11 mouse cellular contexts compared by ENCODE assay signal in the genomic region with DNA sequence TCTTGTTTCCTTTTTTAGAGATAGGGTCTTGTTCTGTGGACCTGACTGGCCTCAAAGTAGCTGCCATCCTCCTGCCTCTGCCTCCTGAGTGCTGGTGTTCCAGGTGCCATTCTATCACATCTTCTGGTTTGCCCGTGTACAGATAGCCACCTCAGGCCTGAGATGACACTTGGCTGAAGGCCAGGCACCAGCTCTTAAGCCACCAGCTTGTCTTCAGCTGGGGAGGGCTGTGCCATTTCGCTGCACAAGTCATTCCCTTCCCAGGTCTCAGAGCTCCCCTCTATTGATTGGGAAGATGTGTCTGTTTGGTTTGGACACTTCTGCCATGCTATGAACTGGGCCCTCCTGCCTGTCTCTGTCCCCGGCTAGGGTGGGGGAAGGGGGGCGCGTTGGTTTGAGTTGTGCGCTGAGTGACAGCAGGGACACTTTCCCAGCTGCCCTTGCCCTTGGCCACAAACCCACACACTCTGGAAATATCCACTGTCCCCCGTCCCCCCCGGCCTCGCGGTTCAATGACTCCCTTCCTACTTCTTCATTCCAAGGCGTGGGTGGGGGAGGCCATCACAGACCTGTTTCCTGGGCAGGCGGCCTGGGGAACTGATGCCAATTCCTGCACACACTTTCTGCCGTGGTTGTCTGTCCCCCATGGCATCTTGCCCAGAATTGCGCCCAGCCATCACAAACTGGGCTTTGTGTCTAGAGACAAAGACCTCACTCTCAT. TPM values are rescaled to one million over a fixed set of nuclear protein-coding genes. Genes with fewer than 3 reads are reported as not detected.
DNase-seq lines count a peak whose midpoint lies in the region; ATAC-seq lines count a peak whose summit lies in the region.
"Had no signal": no experiment of that assay in that cellular context is flagged by ENCODE, and none has a peak within 500 bp of the region (broad histone marks: within the 10 kb centered on the region; RNA-seq: fewer than 3 reads in every experiment).

No protein-coding gene starts in this region.

- 0 out of 2 replicates have a peak, but pooled peaks have one; percentile 11 for ATAC-seq in heart, embryonic 16.5 days (replicated peaks; ENCODE audit: extremely low read depth, insufficient read depth, low FRiP score)
- no peak for ATAC-seq in neural tube, embryonic 15.5 days (ENCODE audit: low FRiP score)
- no peak for ATAC-seq in monocyte, adult 5-6 weeks (replicated peaks; ENCODE audit: insufficient number of reproducible peaks, low FRiP score, low TSS enrichment, poor library complexity, severe bottlenecking)
- no peak for ATAC-seq in megakaryocyte-erythroid progenitor cell, adult 5-6 weeks (replicated peaks; ENCODE audit: low FRiP score, low TSS enrichment, poor library complexity, severe bottlenecking)

- H3K4me3 ChIP-seq in heart, embryonic 16.5 days (ENCODE audit: low read length), result no peak overlapping the region
- no peak overlapping the region for H3K4me3 ChIP-seq in neural tube, embryonic 15.5 days (replicated peaks)
- H3K4me3 ChIP-seq: erythroblast, embryonic 14.5 days; neural tube, embryonic 12.5 days had no signal

- 41% methylated on average over 14 of the region's 14 CpGs for WGBS in heart, embryonic 16.5 days
- 67% methylated on average over 14 of the region's 14 CpGs for WGBS in neural tube, embryonic 15.5 days

- no peak overlapping the region for H3K9ac ChIP-seq in heart, embryonic 16.5 days (ENCODE audit: low read length)
- H3K9ac ChIP-seq in neural tube, embryonic 15.5 days (replicated peaks), result no peak overlapping the region
- H3K9ac ChIP-seq: neural tube, embryonic 12.5 days had no signal

- DNase-seq in heart, adult 18-20 months, result no peak
- DNase-seq in urinary bladder, postnatal 14 days (ENCODE audit: low spot score), result peak; percentile 47
- no peak for DNase-seq in urinary bladder, postnatal 4 days (ENCODE audit: low spot score in 2 of 2)
- peak; percentile 57 for DNase-seq in gonadal fat pad, adult 2 months (ENCODE audit: low read depth)
- DNase-seq: heart, postnatal 36 days had no signal

- H3K4me1 ChIP-seq in heart, embryonic 16.5 days (ENCODE audit: control insufficient read depth, insufficient read depth, low read length), result peaks cover 10% of the 10 kb centered on the region
- peaks cover 5% of the 10 kb centered on the region for H3K4me1 ChIP-seq in neural tube, embryonic 15.5 days

- no peak overlapping the region for H3K27ac ChIP-seq in heart, embryonic 16.5 days (ENCODE audit: low read length)
- no peak overlapping the region for H3K27ac ChIP-seq in neural tube, embryonic 15.5 days (replicated peaks)
- H3K27ac ChIP-seq: neural tube, embryonic 12.5 days had no signal

- H3K36me3 ChIP-seq in heart, embryonic 16.5 days (ENCODE audit: control insufficient read depth, insufficient read depth), result no peaks in the 10 kb centered on the region
- no peaks in the 10 kb centered on the region for H3K36me3 ChIP-seq in neural tube, embryonic 15.5 days
- H3K36me3 ChIP-seq: neural tube, embryonic 12.5 days had no signal

- H3K4me2 ChIP-seq in heart, embryonic 16.5 days (ENCODE audit: low read depth, low read length), result no peak overlapping the region
- no peak overlapping the region for H3K4me2 ChIP-seq in neural tube, embryonic 15.5 days
- H3K4me2 ChIP-seq: neural tube, embryonic 12.5 days had no signal

- H3K9me3 ChIP-seq in heart, embryonic 16.5 days (replicated peaks; ENCODE audit: control insufficient read depth, low read length), result no peaks in the 10 kb centered on the region
- no peaks in the 10 kb centered on the region for H3K9me3 ChIP-seq in neural tube, embryonic 15.5 days (replicated peaks)
- H3K9me3 ChIP-seq: neural tube, embryonic 12.5 days had no signal

- peaks cover 8% of the 10 kb centered on the region for H3K27me3 ChIP-seq in heart, embryonic 16.5 days (ENCODE audit: control insufficient read depth, insufficient read depth, low read length)
- peaks cover 26% of the 10 kb centered on the region for H3K27me3 ChIP-seq in neural tube, embryonic 15.5 days (replicated peaks)

RNA-seq across cellular contexts. Expression of a gene that starts 5.1 kb away (rescaled TPM):
- polyA plus RNA-seq in heart, embryonic 16.5 days (2015; fragmentation: Nextera tagmentation; extraction: Ambion mirVana), result 0.70 and 0.74 TPM in 2 replicates
- under 1 TPM in 1 of 2 experiments, not detected in 1; 0.69 TPM for total RNA-seq in heart, adult 18-20 months (2021)
- polyA plus RNA-seq in gonadal fat pad, adult 2 months (2012; rRNA removed), result 0.57 and 0.95 TPM in 2 replicates
- 0.24 and 0.93 TPM in 2 replicates for polyA plus RNA-seq in neural tube, embryonic 15.5 days (2015; fragmentation: Nextera tagmentation; extraction: Ambion mirVana)
- 0.48 to 0.49 TPM in 2 of 3 replicates, not detected in the other for total RNA-seq in monocyte, adult 5-6 weeks (2017)
- total RNA-seq in megakaryocyte-erythroid progenitor cell, adult 5-6 weeks (2014; fragmentation: Nextera tagmentation), result not detected in 2 replicates
- not detected in 2 replicates for total RNA-seq in megakaryocyte-erythroid progenitor cell, adult 5-6 weeks (2017)
- total RNA-seq: heart, postnatal 36 days had no signal

RNA-seq across cellular contexts. Expression of a gene that starts 9.5 kb away (rescaled TPM):
- 0.49 TPM in 1 of 2 replicates, not detected in the other for polyA plus RNA-seq in heart, embryonic 16.5 days (2015; fragmentation: Nextera tagmentation; extraction: Ambion mirVana)
- total RNA-seq in heart, adult 18-20 months (2021), result not detected
- 0.24 and 0.65 TPM in 2 replicates for polyA plus RNA-seq in gonadal fat pad, adult 2 months (2012; rRNA removed)
- 0.33 and 0.80 TPM in 2 replicates for polyA plus RNA-seq in neural tube, embryonic 15.5 days (2015; fragmentation: Nextera tagmentation; extraction: Ambion mirVana)
- total RNA-seq in monocyte, adult 5-6 weeks (2017), result not detected in 3 replicates
- not detected in 2 replicates for total RNA-seq in megakaryocyte-erythroid progenitor cell, adult 5-6 weeks (2014; fragmentation: Nextera tagmentation)
- total RNA-seq in megakaryocyte-erythroid progenitor cell, adult 5-6 weeks (2017), result not detected in 2 replicates
- total RNA-seq: heart, postnatal 36 days had no signal
- polyA plus RNA-seq: erythroblast, embryonic 14.5 days; neural tube, embryonic 12.5 days had no signal

RNA-seq across cellular contexts. Expression of a gene that starts 31.0 kb away (rescaled TPM):
- polyA plus RNA-seq in heart, embryonic 16.5 days (2015; fragmentation: Nextera tagmentation; extraction: Ambion mirVana), result 30.2 and 35.0 TPM in 2 replicates
- total RNA-seq in heart, adult 18-20 months (2021), result 10 to 100 TPM; 19.2 to 23.0 TPM
- polyA plus RNA-seq in gonadal fat pad, adult 2 months (2012; rRNA removed), result 34.2 and 37.0 TPM in 2 replicates
- 35.7 and 42.0 TPM in 2 replicates for polyA plus RNA-seq in neural tube, embryonic 15.5 days (2015; fragmentation: Nextera tagmentation; extraction: Ambion mirVana)
- total RNA-seq in monocyte, adult 5-6 weeks (2017), result 42.2 to 59.5 TPM (median 55.9 TPM) in 3 replicates
- 28.3 and 41.7 TPM in 2 replicates for total RNA-seq in megakaryocyte-erythroid progenitor cell, adult 5-6 weeks (2014; fragmentation: Nextera tagmentation)
- total RNA-seq in megakaryocyte-erythroid progenitor cell, adult 5-6 weeks (2017), result 40.4 and 40.6 TPM in 2 replicates

RNA-seq across cellular contexts. Expression of a gene that starts 31.1 kb away (rescaled TPM):
- 13.2 and 14.0 TPM in 2 replicates for polyA plus RNA-seq in heart, embryonic 16.5 days (2015; fragmentation: Nextera tagmentation; extraction: Ambion mirVana)
- total RNA-seq in heart, adult 18-20 months (2021), result 10 to 100 TPM; 13.4 to 16.3 TPM
- 15.6 and 17.8 TPM in 2 replicates for polyA plus RNA-seq in gonadal fat pad, adult 2 months (2012; rRNA removed)
- 29.4 and 34.0 TPM in 2 replicates for polyA plus RNA-seq in neural tube, embryonic 15.5 days (2015; fragmentation: Nextera tagmentation; extraction: Ambion mirVana)
- total RNA-seq in monocyte, adult 5-6 weeks (2017), result 0.43 to 4.0 TPM (median 1.1 TPM) in 3 replicates
- 9.9 and 11.8 TPM in 2 replicates for total RNA-seq in megakaryocyte-erythroid progenitor cell, adult 5-6 weeks (2014; fragmentation: Nextera tagmentation)
- 5.5 and 6.9 TPM in 2 replicates for total RNA-seq in megakaryocyte-erythroid progenitor cell, adult 5-6 weeks (2017)

RNA-seq across cellular contexts. Expression of a gene that starts 54.7 kb away (rescaled TPM):
- 0.36 and 0.42 TPM in 2 replicates for polyA plus RNA-seq in heart, embryonic 16.5 days (2015; fragmentation: Nextera tagmentation; extraction: Ambion mirVana)
- not detected for total RNA-seq in heart, adult 18-20 months (2021)
- 2.3 and 3.1 TPM in 2 replicates for polyA plus RNA-seq in gonadal fat pad, adult 2 months (2012; rRNA removed)
- 1.3 and 1.5 TPM in 2 replicates for polyA plus RNA-seq in neural tube, embryonic 15.5 days (2015; fragmentation: Nextera tagmentation; extraction: Ambion mirVana)
- total RNA-seq in monocyte, adult 5-6 weeks (2017), result 0.57 TPM in 1 of 3 replicates, not detected in the others
- 6.4 and 9.0 TPM in 2 replicates for total RNA-seq in megakaryocyte-erythroid progenitor cell, adult 5-6 weeks (2014; fragmentation: Nextera tagmentation)
- 6.3 and 7.9 TPM in 2 replicates for total RNA-seq in megakaryocyte-erythroid progenitor cell, adult 5-6 weeks (2017)
- total RNA-seq: heart, postnatal 36 days had no signal

Comparison
In these comparisons a context has a peak if more than half of its experiments do, and no peak if none do; other contexts are left out.
1. DNase-seq: peak in urinary bladder, postnatal 14 days (single experiment) and gonadal fat pad, adult 2 months (single experiment); none in heart, adult 18-20 months (0 of 2) and urinary bladder, postnatal 4 days (0 of 2).